Mouse (Mus musculus) myocyte (in vitro differentiated cells): ENCODE results near the gene Impdh2. TPM values are rescaled to one million over a fixed set of nuclear protein-coding genes. Genes with fewer than 3 reads are reported as not detected.

Experiments used
- H3K27me3 ChIP-seq: one replicate; pipeline ENCODE4 v1.6.1; 2011; ENCODE audit not compliant: control insufficient read depth, insufficient read depth, insufficient read length
- H3K36me3 ChIP-seq: one replicate; pipeline ENCODE4 v1.6.1; 2011; ENCODE audit not compliant: control insufficient read depth, insufficient read depth
- H3K4me2 ChIP-seq: one replicate; pipeline ENCODE4 v1.6.1; 2011; ENCODE audit warnings: low read depth, control low read depth
- H3K4me3 ChIP-seq: one replicate; pipeline ENCODE4 v1.5.1; 2011; ENCODE audit warnings: mild to moderate bottlenecking, control low read depth, moderate library complexity
- H3K79me2 ChIP-seq: one replicate; pipeline ENCODE4 v1.6.1; 2011; ENCODE audit not compliant: control insufficient read depth, insufficient read depth
- H3ac ChIP-seq: one replicate; pipeline ENCODE4 v1.6.1; 2011; ENCODE audit not compliant: control insufficient read depth, insufficient read length
- CEBPB ChIP-seq: IDR thresholded peaks from 2 replicates; pipeline ENCODE4 v1.6.1; 2011; ENCODE audit warnings: mild to moderate bottlenecking, moderate library complexity; ENCODE audit not compliant: poor library complexity, insufficient read depth, severe bottlenecking
- E2F4 ChIP-seq: IDR thresholded peaks from one replicate; pipeline ENCODE4 v1.6.1; 2011; ENCODE audit warnings: mild to moderate bottlenecking, control low read depth, moderate library complexity; ENCODE audit not compliant: insufficient read depth
- MAX ChIP-seq: IDR thresholded peaks from one replicate; pipeline ENCODE4 v1.6.1; 2011; ENCODE audit warnings: low read depth, mild to moderate bottlenecking, control low read depth
- MYOD1 ChIP-seq, 3 experiments: IDR thresholded peaks; one replicate each; pipeline ENCODE4 v1.6.1; 2011; ENCODE audit warnings: control low read depth in 2 of 3, low read depth in 2 of 3, mild to moderate bottlenecking in 2 of 3, moderate library complexity in 1 of 3; ENCODE audit not compliant: insufficient read length in 2 of 3, control insufficient read depth in 1 of 3
- MYOG ChIP-seq, 3 experiments: IDR thresholded peaks; one replicate each; pipeline ENCODE4 v1.6.1; 2011; ENCODE audit warnings: control low read depth in 2 of 3, low read depth in 2 of 3, mild to moderate bottlenecking in 2 of 3; ENCODE audit not compliant: insufficient read length in 2 of 3, control insufficient read depth in 1 of 3, insufficient read depth in 1 of 3
- POLR2A ChIP-seq: IDR thresholded peaks from one replicate; pipeline ENCODE4 v1.6.1; 2011; ENCODE audit warnings: low read depth, mild to moderate bottlenecking, control low read depth, moderate library complexity; ENCODE audit not compliant: insufficient read length
- POLR2AphosphoS2 ChIP-seq: IDR thresholded peaks from one replicate; pipeline ENCODE4 v1.6.1; 2011; ENCODE audit warnings: low read depth, control low read depth; ENCODE audit not compliant: insufficient read length
- REST ChIP-seq: IDR thresholded peaks from one replicate; pipeline ENCODE4 v1.6.1; 2011; ENCODE audit warnings: mild to moderate bottlenecking, control low read depth, moderate library complexity; ENCODE audit not compliant: insufficient read depth, insufficient read length
- SRF ChIP-seq: IDR thresholded peaks from one replicate; pipeline ENCODE4 v1.6.1; 2011; ENCODE audit warnings: low read depth; ENCODE audit not compliant: control insufficient read depth, insufficient read length
- TCF12 ChIP-seq: IDR thresholded peaks from one replicate; pipeline ENCODE4 v1.6.1; 2011; ENCODE audit warnings: mild to moderate bottlenecking, control low read depth; ENCODE audit not compliant: poor library complexity, insufficient read depth, severe bottlenecking
- TCF3 ChIP-seq: IDR thresholded peaks from one replicate; pipeline ENCODE4 v1.6.1; 2011; ENCODE audit warnings: low read depth, control low read depth; ENCODE audit not compliant: insufficient read length
- USF1 ChIP-seq: IDR thresholded peaks from one replicate; pipeline ENCODE4 v1.6.1; 2011; ENCODE audit warnings: low read depth, mild to moderate bottlenecking, control low read depth, moderate library complexity
- polyA plus RNA-seq: library from polyadenylated mRNA; unstranded; fragments of >200 nt; fragmentation: generic; extraction: Trizol; gene quantifications from one replicate; pipeline ENCODE4 v1.2.1, GENCODE M21; 2012; ENCODE audit warnings: missing spikeins

Impdh2 gene
- polyA plus RNA-seq, 1 experiment: 129 TPM

- no peak for TF ChIP-seq TCF12
- Histone ChIP-seq H3K4me3 (no peak overlapping the region), H3K27me3 (no peaks in the 10 kb centered on the region), H3K79me2 (no peaks in the 10 kb centered on the region), H3K36me3 (no peaks in the 10 kb centered on the region), H3ac (no peak overlapping the region), H3K4me2 (no peak overlapping the region)
These were observed 29.1 kb downstream of the Impdh2 start for GRCm38 (mm10) chr9:108589229-108589628.

GRCm38 (mm10) chr9:108591462-108591861 is 31.4 kb downstream of the Impdh2 start:
- TF ChIP-seq POLR2AphosphoS2: no peak
- TF ChIP-seq TCF3: no peak
- TF ChIP-seq MYOG (IDR thresholded peaks at IDR 0.05; ENCODE audit: control insufficient read depth in 1 of 3, insufficient read depth in 1 of 3, insufficient read length in 2 of 3, low read depth in 2 of 3): no peak
- TF ChIP-seq MAX: no peak
- TF ChIP-seq MYOD1 (IDR thresholded peaks at IDR 0.05; ENCODE audit: control insufficient read depth in 1 of 3, insufficient read length in 2 of 3, low read depth in 2 of 3): no peak
- TF ChIP-seq SRF: no peak
- no peak for TF ChIP-seq USF1
- TF ChIP-seq REST: no peak
- no peak for TF ChIP-seq TCF12
- no peak for TF ChIP-seq E2F4
- no peak for TF ChIP-seq CEBPB
- TF ChIP-seq POLR2A: no peak
- Histone ChIP-seq H3ac (no peak overlapping the region), H3K36me3 (no peaks in the 10 kb centered on the region), H3K4me3 (no peak overlapping the region), H3K27me3 (no peaks in the 10 kb centered on the region), H3K79me2 (no peaks in the 10 kb centered on the region), H3K4me2 (no peak overlapping the region)

- Histone ChIP-seq H3K36me3 (no peaks in the 10 kb centered on the region), H3K27me3 (no peaks in the 10 kb centered on the region), H3K79me2 (no peaks in the 10 kb centered on the region), H3K4me2 (no peak overlapping the region), H3K4me3 (no peak overlapping the region), H3ac (no peak overlapping the region)
- TF ChIP-seq REST: no peak
These were observed 34.3 kb downstream of the Impdh2 start for GRCm38 (mm10) chr9:108594354-108594753.

- peaks cover under 1% of the 10 kb centered on the region for H3K36me3 ChIP-seq
- H3K4me3 ChIP-seq: peak within 1 kb of the TSS; percentile 15
- TF ChIP-seq TCF12: no peak
- TF ChIP-seq MYOD1 (IDR thresholded peaks at IDR 0.05; ENCODE audit: control insufficient read depth in 1 of 3, insufficient read length in 2 of 3, low read depth in 2 of 3): no peak
- TF ChIP-seq E2F4: no peak
- TF ChIP-seq TCF3: no peak
- TF ChIP-seq MYOG (IDR thresholded peaks at IDR 0.05; ENCODE audit: control insufficient read depth in 1 of 3, insufficient read depth in 1 of 3, insufficient read length in 2 of 3, low read depth in 2 of 3): no peak
- TF ChIP-seq POLR2A: peak; percentile 60
These were observed 37.1 kb downstream of the Impdh2 start, which contains the start of gene P4htm for GRCm38 (mm10) chr9:108596998-108597764. TSS of gene P4htm (minus strand) at chr9:108597667.

GRCm38 (mm10) chr9:108599021-108599566 is 39.0 kb downstream of the Impdh2 start:
- Histone ChIP-seq H3K4me3 (no peak overlapping the region), H3ac (no peak overlapping the region), H3K27me3 (no peaks in the 10 kb centered on the region), H3K79me2 (no peaks in the 10 kb centered on the region), H3K36me3 (peaks cover 18% of the 10 kb centered on the region), H3K4me2 (no peak overlapping the region)
- TF ChIP-seq POLR2AphosphoS2 (no peak), MYOD1 (IDR thresholded peaks at IDR 0.05; ENCODE audit: control insufficient read depth in 1 of 3, insufficient read length in 2 of 3, low read depth in 2 of 3) (no peak), SRF (no peak), POLR2A (no peak), MYOG (IDR thresholded peaks at IDR 0.05; ENCODE audit: control insufficient read depth in 1 of 3, insufficient read depth in 1 of 3, insufficient read length in 2 of 3, low read depth in 2 of 3) (no peak), REST (no peak), USF1 (no peak), TCF3 (no peak), MAX (no peak), E2F4 (no peak), CEBPB (no peak), TCF12 (no peak)

More at GRCm38 (mm10) chr9:108596998-108597764, 37.1 kb downstream of the Impdh2 start, which contains the start of gene P4htm:
- no peak within 1 kb of the TSS for H3ac ChIP-seq
- no peaks in the 10 kb centered on the region for H3K27me3 ChIP-seq
- peak within 1 kb of the TSS; percentile 64 for H3K4me2 ChIP-seq
- no peaks in the 10 kb centered on the region for H3K79me2 ChIP-seq
